Mouse (Mus musculus) heart, embryonic 14.5 days (tissue): ENCODE data around the gene Ift80. TPM values are rescaled to one million over a fixed set of nuclear protein-coding genes. Genes with fewer than 3 reads are reported as not detected.
"Not testable (repeated sequence)": the region's sequence is repeated elsewhere in the genome, so short reads cannot be mapped to it uniquely, and the experiment has no call there.

Source experiments
- ATAC-seq: fragments of 200-750 bp; cut with Nextera tagmentation; 2 replicates; pipeline ENCODE4 v1.8.0; 2017; ENCODE audit warnings: low read depth, moderate TSS enrichment; ENCODE audit not compliant: insufficient number of reproducible peaks, insufficient read depth, low FRiP score
- H3K27ac ChIP-seq, 2 experiments: fragments of 200-500 bp in 1 of 2; fragments of 300-500 bp in 1 of 2; sonication (generic) in 1 of 2; replicated peaks in 1 of 2; 2 replicates each; pipeline ENCODE4 v1.5.1; 2012 to 2014; ENCODE audit warnings: low read depth in 2 of 2, low read length in 2 of 2, control low read depth in 1 of 2, mild to moderate bottlenecking in 1 of 2, mixed read lengths in 1 of 2; ENCODE audit not compliant: control insufficient read depth in 1 of 2, insufficient read depth in 1 of 2
- H3K27me3 ChIP-seq: fragments of 300-500 bp; sonication (generic); 2 replicates; pipeline ENCODE4 v1.6.1; 2014; ENCODE audit warnings: mild to moderate bottlenecking, low read length, control low read depth; ENCODE audit not compliant: control insufficient read depth, insufficient read depth
- H3K36me3 ChIP-seq: fragments of 300-500 bp; sonication (generic); 2 replicates; pipeline ENCODE4 v1.6.1; 2014; ENCODE audit warnings: mild to moderate bottlenecking, control low read depth, low read length, mixed read lengths; ENCODE audit not compliant: control insufficient read depth, insufficient read depth
- H3K4me1 ChIP-seq, 2 experiments: fragments of 200-500 bp in 1 of 2; fragments of 300-500 bp in 1 of 2; sonication (generic) in 1 of 2; 2 replicates each; pipeline ENCODE4 v1.6.1; 2012 to 2014; ENCODE audit warnings: low read length in 2 of 2, control low read depth in 1 of 2, mixed read lengths in 1 of 2; ENCODE audit not compliant: control insufficient read depth in 2 of 2, insufficient read depth in 2 of 2
- H3K4me2 ChIP-seq: fragments of 300-500 bp; sonication (generic); 2 replicates; pipeline ENCODE4 v1.6.1; 2014; ENCODE audit warnings: mild to moderate bottlenecking, low read length
- H3K4me3 ChIP-seq, 2 experiments: fragments of 200-500 bp in 1 of 2; fragments of 300-500 bp in 1 of 2; sonication (generic) in 1 of 2; 2 replicates each; pipeline ENCODE4 v1.5.1; 2012 to 2014; ENCODE audit warnings: low read length in 2 of 2, mild to moderate bottlenecking in 2 of 2, control low read depth in 1 of 2, low read depth in 1 of 2, moderate library complexity in 1 of 2; ENCODE audit not compliant: control insufficient read depth in 1 of 2, insufficient read depth in 1 of 2
- H3K9ac ChIP-seq: fragments of 300-500 bp; sonication (generic); 2 replicates; pipeline ENCODE4 v1.6.1; 2014; ENCODE audit warnings: mild to moderate bottlenecking, low read length
- H3K9me3 ChIP-seq: fragments of 300-500 bp; sonication (generic); 2 replicates; pipeline ENCODE4 v1.6.1; 2016; ENCODE audit warnings: low read length, control low read depth; ENCODE audit not compliant: control insufficient read depth
- WGBS: fragments of 180-500 bp; shearing (Covaris S2); extraction: QIAGEN DNeasy Blood & Tissue Kit; methylation state at CpG from one replicate; pipeline ENCODE4 v1.1.7; 2014; 5-methylcytosine and 5-hydroxymethylcytosine counted together
- polyA plus RNA-seq: library from polyadenylated mRNA; unstranded; fragments of >200 nt; fragmentation: Nextera tagmentation; extraction: Ambion mirVana; gene quantifications from 2 replicates; pipeline ENCODE4 v1.2.1, GENCODE M21; 2014

The Ift80 gene
- polyA plus RNA-seq, 1 experiment from 2014 or later = 9.3 TPM

- Histone ChIP-seq H3K9ac (no peak overlapping the region), H3K36me3 (no peaks in the 10 kb centered on the region), H3K27me3 (no peaks in the 10 kb centered on the region), H3K27ac (no peak overlapping the region), H3K4me3 (no peak overlapping the region), H3K9me3 (no peaks in the 10 kb centered on the region), H3K4me1 (no peaks in the 10 kb centered on the region), H3K4me2 (no peak overlapping the region)
- no peak for ATAC-seq
- 90% methylated on average over 5 of the region's 5 CpGs for WGBS
Observed at GRCm38 (mm10) chr3:68952707-68953106, 51.7 kb downstream of the Ift80 start.

- not testable (repeated sequence) for H3K27ac ChIP-seq, H3K4me2 ChIP-seq, H3K4me3 ChIP-seq, H3K36me3 ChIP-seq, ATAC-seq, H3K9me3 ChIP-seq, H3K9ac ChIP-seq, H3K4me1 ChIP-seq, H3K27me3 ChIP-seq
- WGBS = 87% methylated on average over 11 of the region's 11 CpGs
Observed at GRCm38 (mm10) chr3:68951971-68952370, 52.4 kb downstream of the Ift80 start.

GRCm38 (mm10) chr3:68949381-68949780 lies 55.0 kb downstream of the Ift80 start:
- no peak overlapping the region for H3K27ac ChIP-seq

GRCm38 (mm10) chr3:68948918-68949317 lies 55.5 kb downstream of the Ift80 start:
- Histone ChIP-seq H3K4me3 (no peak overlapping the region), H3K9ac (no peak overlapping the region), H3K4me2 (no peak overlapping the region), H3K27me3 (no peaks in the 10 kb centered on the region), H3K27ac (no peak overlapping the region), H3K9me3 (no peaks in the 10 kb centered on the region), H3K36me3 (no peaks in the 10 kb centered on the region), H3K4me1 (no peaks in the 10 kb centered on the region)
- 74% methylated on average over 2 of the region's 2 CpGs for WGBS
- no peak for ATAC-seq

More at GRCm38 (mm10) chr3:68949381-68949780, 55.0 kb downstream of the Ift80 start:
- ATAC-seq = no peak
- Histone ChIP-seq H3K4me2 (no peak overlapping the region), H3K27me3 (no peaks in the 10 kb centered on the region), H3K9me3 (no peaks in the 10 kb centered on the region), H3K36me3 (no peaks in the 10 kb centered on the region), H3K4me3 (no peak overlapping the region), H3K9ac (no peak overlapping the region), H3K4me1 (no peaks in the 10 kb centered on the region)
- WGBS = 84% methylated on average over 8 of the region's 8 CpGs

GRCm38 (mm10) chr3:68941867-68942266 lies 62.5 kb downstream of the Ift80 start:
- peaks cover 10% of the 10 kb centered on the region; the same call in 1 of the 2 replicates for H3K36me3 ChIP-seq
- no peak overlapping the region for H3K4me3 ChIP-seq
- no peak overlapping the region for H3K27ac ChIP-seq
- no peaks in the 10 kb centered on the region for H3K4me1 ChIP-seq
- H3K9ac ChIP-seq = no peak overlapping the region
- H3K27me3 ChIP-seq = no peaks in the 10 kb centered on the region
- H3K4me2 ChIP-seq = no peak overlapping the region
- H3K9me3 ChIP-seq = no peaks in the 10 kb centered on the region
- no peak for ATAC-seq
- 92% methylated on average over 6 of the region's 6 CpGs for WGBS

GRCm38 (mm10) chr3:68940311-68940710 lies 64.1 kb downstream of the Ift80 start:
- no peaks in the 10 kb centered on the region for H3K4me1 ChIP-seq
- no peak overlapping the region for H3K27ac ChIP-seq
- ATAC-seq = no peak
- H3K9me3 ChIP-seq = peaks cover 3% of the 10 kb centered on the region; the same call in 1 of the 2 replicates
- peaks cover 17% of the 10 kb centered on the region for H3K36me3 ChIP-seq
- H3K9ac ChIP-seq = no peak overlapping the region
- no peak overlapping the region for H3K4me3 ChIP-seq
- H3K4me2 ChIP-seq = no peak overlapping the region
- WGBS = 94% methylated on average over 2 of the region's 2 CpGs
- no peaks in the 10 kb centered on the region for H3K27me3 ChIP-seq

GRCm38 (mm10) chr3:68939312-68939711 lies 65.1 kb downstream of the Ift80 start:
- Histone ChIP-seq H3K9me3 (peaks cover 3% of the 10 kb centered on the region; the same call in 1 of the 2 replicates), H3K4me2 (no peak overlapping the region), H3K27me3 (no peaks in the 10 kb centered on the region), H3K27ac (no peak overlapping the region), H3K4me3 (no peak overlapping the region), H3K9ac (no peak overlapping the region), H3K36me3 (peaks cover 17% of the 10 kb centered on the region), H3K4me1 (no peaks in the 10 kb centered on the region)
- no peak for ATAC-seq
- 92% methylated on average over 7 of the region's 7 CpGs for WGBS

- ATAC-seq = no peak
- H3K27me3 ChIP-seq = no peaks in the 10 kb centered on the region
- H3K9me3 ChIP-seq = peaks cover 3% of the 10 kb centered on the region; the same call in 1 of the 2 replicates
- H3K9ac ChIP-seq = no peak overlapping the region
- H3K27ac ChIP-seq = no peak overlapping the region
- peaks cover 17% of the 10 kb centered on the region for H3K36me3 ChIP-seq
- H3K4me1 ChIP-seq = no peaks in the 10 kb centered on the region
- H3K4me2 ChIP-seq = no peak overlapping the region
- no peak overlapping the region for H3K4me3 ChIP-seq
- WGBS = 80% methylated on average over 3 of the region's 3 CpGs
Observed at GRCm38 (mm10) chr3:68936709-68937108, 67.7 kb downstream of the Ift80 start.
